ENCODE assay signal across 8 mouse cellular contexts in the genomic region with DNA sequence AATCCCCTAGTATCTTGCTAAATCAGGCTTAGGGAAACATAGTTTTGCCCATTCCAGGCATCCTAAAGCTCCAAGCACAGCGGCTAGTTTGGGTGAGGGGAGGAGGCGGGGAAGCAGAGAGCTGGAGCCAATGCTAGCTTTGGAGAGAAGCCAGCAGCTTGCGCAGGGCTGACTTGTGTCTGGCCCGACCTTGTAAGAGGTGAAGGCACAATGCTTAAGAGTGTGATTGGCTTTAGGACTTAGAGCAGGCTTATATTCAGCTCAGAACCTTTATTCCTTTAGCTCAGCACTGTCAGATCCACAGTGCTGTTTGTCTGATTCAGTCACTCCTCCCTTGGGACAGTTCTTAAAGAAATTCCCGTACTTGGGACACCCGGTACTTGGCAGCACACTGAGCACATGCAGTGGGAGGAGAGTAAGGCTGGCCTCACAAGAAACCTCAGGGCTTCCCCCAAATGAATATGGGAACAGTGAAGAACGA. TPM values are rescaled to one million over a fixed set of nuclear protein-coding genes. Genes with fewer than 3 reads are reported as not detected.
DNase-seq lines count a peak whose midpoint lies in the region; ATAC-seq and TF ChIP-seq lines count a peak whose summit lies in the region.

No protein-coding gene starts in this region.

- DNase-seq in heart, adult 11 months = peak; percentile 98
- DNase-seq in heart, adult 18-20 months = no peak
- DNase-seq in cerebellum, postnatal 25 days = peak; percentile 83
- DNase-seq in lung, postnatal 14 days = peak; percentile 66
- DNase-seq in stomach, postnatal 0 days (ENCODE audit: low spot score) = peak; percentile 66
- DNase-seq in layer of hippocampus, adult 11-12 months (ENCODE audit: low spot score) = no peak

- peaks cover 6% of the 10 kb centered on the region; the same call in 1 of the 2 replicates for H3K4me1 ChIP-seq in kidney, embryonic 14.5 days (ENCODE audit: control insufficient read depth, insufficient read depth, low read length)
- H3K4me1 ChIP-seq in stomach, postnatal 0 days (replicated peaks; ENCODE audit: control insufficient read depth, insufficient read depth) = peaks cover 4% of the 10 kb centered on the region

- TF ChIP-seq CTCF in stomach, postnatal 0 days (IDR thresholded peaks at IDR 0.05; ENCODE audit: low read depth) = no peak

- no peak overlapping the region for H3K9ac ChIP-seq in kidney, embryonic 14.5 days (ENCODE audit: low read depth, low read length)
- no peak overlapping the region for H3K9ac ChIP-seq in stomach, postnatal 0 days (ENCODE audit: low read length)

- no peaks in the 10 kb centered on the region for H3K27me3 ChIP-seq in kidney, embryonic 14.5 days (ENCODE audit: control insufficient read depth, insufficient read depth, low read length)
- H3K27me3 ChIP-seq in stomach, postnatal 0 days (ENCODE audit: control insufficient read depth, insufficient read depth, low read length) = no peaks in the 10 kb centered on the region

- H3K4me3 ChIP-seq in kidney, embryonic 14.5 days (ENCODE audit: low read length) = peak overlapping the region; percentile 25
- peak overlapping the region; percentile 29 for H3K4me3 ChIP-seq in stomach, postnatal 0 days (ENCODE audit: low read depth, low read length)

- H3K36me3 ChIP-seq in kidney, embryonic 14.5 days (ENCODE audit: control insufficient read depth, insufficient read depth, low read length) = no peaks in the 10 kb centered on the region
- no peaks in the 10 kb centered on the region for H3K36me3 ChIP-seq in stomach, postnatal 0 days (ENCODE audit: control insufficient read depth, insufficient read depth, low read length)

- H3K27ac ChIP-seq in kidney, embryonic 14.5 days (ENCODE audit: low read depth, low read length) = no peak overlapping the region; the same call in 1 of the 2 replicates
- peak overlapping the region; percentile 66 for H3K27ac ChIP-seq in stomach, postnatal 0 days (replicated peaks)

- H3K9me3 ChIP-seq in kidney, embryonic 14.5 days (ENCODE audit: control insufficient read depth, low read length) = no peaks in the 10 kb centered on the region
- H3K9me3 ChIP-seq in stomach, postnatal 0 days (ENCODE audit: control insufficient read depth, low read length) = no peaks in the 10 kb centered on the region

- TF ChIP-seq EP300 in stomach, postnatal 0 days (optimal IDR thresholded peaks at IDR 0.05) = no peak

- peak overlapping the region; percentile 47 for H3K4me2 ChIP-seq in kidney, embryonic 14.5 days (replicated peaks; ENCODE audit: low read depth, low read length)
- H3K4me2 ChIP-seq in stomach, postnatal 0 days (replicated peaks; ENCODE audit: low read depth) = peak overlapping the region; percentile 55

- WGBS in kidney, embryonic 14.5 days = 2% methylated on average over 7 of the region's 7 CpGs
- WGBS in stomach, postnatal 0 days = under 1% methylated on average over 7 of the region's 7 CpGs

- peak; percentile 15 for ATAC-seq in granulocyte monocyte progenitor cell, adult 5-6 weeks (replicated peaks; ENCODE audit: poor library complexity, severe bottlenecking)
- ATAC-seq in kidney, embryonic 14.5 days (ENCODE audit: low FRiP score, low TSS enrichment) = peak; percentile 46
- ATAC-seq in stomach, postnatal 0 days (ENCODE audit: low FRiP score, low TSS enrichment) = peak; percentile 66

RNA-seq across cellular contexts. Expression of a gene that starts 36.3 kb away (rescaled TPM):
- 10 to 100 TPM; 12.4 to 13.9 TPM for total RNA-seq in heart, adult 18-20 months (2021)
- total RNA-seq in granulocyte monocyte progenitor cell, adult 5-6 weeks (2014; fragmentation: Nextera tagmentation) = not detected in 2 replicates
- total RNA-seq in granulocyte monocyte progenitor cell, adult 5-6 weeks (2017) = 0.22 and 0.26 TPM in 2 replicates
- polyA plus RNA-seq in kidney, embryonic 14.5 days (2014; fragmentation: Nextera tagmentation; extraction: Ambion mirVana) = 75.1 and 78.3 TPM in 2 replicates
- 28.8 and 30.8 TPM in 2 replicates for polyA plus RNA-seq in stomach, postnatal 0 days (2015; fragmentation: Nextera tagmentation; extraction: Ambion mirVana)

Comparison
In these comparisons a context has a peak if more than half of its experiments do, and no peak if none do; other contexts are left out.
1. DNase-seq: peak in heart, adult 11 months (single experiment), cerebellum, postnatal 25 days (2 of 2), lung, postnatal 14 days (single experiment) and stomach, postnatal 0 days (single experiment); none in heart, adult 18-20 months (0 of 2) and layer of hippocampus, adult 11-12 months (single experiment).
2. ATAC-seq: peak in every context shown above with its lines; median percentile 66 in stomach, postnatal 0 days; 46 in kidney, embryonic 14.5 days; 15 in granulocyte monocyte progenitor cell, adult 5-6 weeks.
3. RNA of a gene that starts 36.3 kb away (total RNA-seq): 12.4 to 13.9 TPM in heart, adult 18-20 months; 0.22 to 0.26 TPM in granulocyte monocyte progenitor cell, adult 5-6 weeks; every median in the first group is over 10 times any median in the second.